Mouse (Mus musculus): Measurements from ENCODE around the gene Nme3. TPM values are rescaled to one million over a fixed set of nuclear protein-coding genes. Genes with fewer than 3 reads are reported as not detected.

Gene Nme3
- polyA plus RNA-seq, 1 experiment from 2014 or later: 79.8 TPM

- Histone ChIP-seq H3K36me3 (0 out of 2 replicates have a peak, but pooled peaks cover 10% of the 10 kb centered on the region), H3K4me1 (no peaks in the 10 kb centered on the region), H3K27ac (no peak overlapping the region), H3K9me3 (no peaks in the 10 kb centered on the region), H3K9ac (no peak overlapping the region), H3K4me2 (no peak overlapping the region), H3K27me3 (replicated peaks) (no peaks in the 10 kb centered on the region), H3K4me3 (replicated peaks) (no peak overlapping the region)
- ATAC-seq (ENCODE audit: insufficient read depth, low FRiP score, low read depth): peak; percentile 75; the same call in 1 of the 2 replicates
- WGBS: 92% methylated on average over 8 of the region's 8 CpGs
Observed at GRCm38 (mm10) chr17:24860076-24860475, 36.2 kb upstream of the Nme3 start.

DNA sequence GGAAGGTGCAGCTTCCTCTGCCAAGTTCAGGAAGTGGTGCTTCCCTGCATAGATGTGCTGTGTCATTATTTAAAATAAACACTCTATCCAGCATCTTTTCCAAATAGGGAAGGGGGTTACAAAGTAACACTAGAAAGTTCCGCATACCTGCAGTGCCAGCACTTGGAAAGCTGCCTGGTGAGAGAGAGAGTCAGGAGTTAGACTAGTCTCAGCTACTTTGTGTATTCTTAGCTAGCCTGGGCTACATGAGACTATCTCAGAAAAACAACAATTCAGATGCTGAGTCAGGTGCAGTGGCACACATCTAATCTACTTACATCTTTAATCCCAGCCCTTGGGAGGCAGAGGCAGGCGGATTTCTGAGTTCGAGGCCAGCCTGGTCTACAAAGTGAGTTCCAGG lies 34.5 kb upstream of the Nme3 start:
- WGBS: 93% methylated on average over 3 of the region's 3 CpGs
- no peak overlapping the region for H3K27ac ChIP-seq
- H3K4me2 ChIP-seq: no peak overlapping the region
- no peaks in the 10 kb centered on the region for H3K27me3 ChIP-seq (replicated peaks)
- H3K4me3 ChIP-seq (replicated peaks): no peak overlapping the region
- no peaks in the 10 kb centered on the region for H3K9me3 ChIP-seq
- 0 out of 2 replicates have a peak, but pooled peaks cover 10% of the 10 kb centered on the region for H3K36me3 ChIP-seq
- H3K9ac ChIP-seq: no peak overlapping the region
- no peaks in the 10 kb centered on the region for H3K4me1 ChIP-seq
- ATAC-seq (ENCODE audit: insufficient read depth, low FRiP score, low read depth): no peak

GRCm38 (mm10) chr17:24865776-24866175 lies 30.5 kb upstream of the Nme3 start, which contains the start of gene Igfals:
Gene Igfals (plus strand): TSS chr17:24865997.
- no peaks in the 10 kb centered on the region for H3K4me1 ChIP-seq
- ATAC-seq (ENCODE audit: insufficient read depth, low FRiP score, low read depth): no peak
- no peak within 1 kb of the TSS for H3K9ac ChIP-seq
- no peak within 1 kb of the TSS for H3K27ac ChIP-seq
- 0 out of 2 replicates have a peak, but pooled peaks cover 7% of the 10 kb centered on the region for H3K36me3 ChIP-seq
- 83% methylated on average over 8 of the region's 8 CpGs for WGBS
- H3K4me2 ChIP-seq: no peak within 1 kb of the TSS
- H3K9me3 ChIP-seq: no peaks in the 10 kb centered on the region
- H3K27me3 ChIP-seq (replicated peaks): no peaks in the 10 kb centered on the region
- H3K4me3 ChIP-seq (replicated peaks): no peak within 1 kb of the TSS

- Histone ChIP-seq H3K4me1 (no peaks in the 10 kb centered on the region), H3K36me3 (0 out of 2 replicates have a peak, but pooled peaks cover 7% of the 10 kb centered on the region), H3K9ac (no peak overlapping the region), H3K9me3 (no peaks in the 10 kb centered on the region), H3K27me3 (replicated peaks) (no peaks in the 10 kb centered on the region), H3K4me2 (no peak overlapping the region), H3K27ac (no peak overlapping the region), H3K4me3 (replicated peaks) (no peak overlapping the region)
- WGBS: 93% methylated on average over 10 of the region's 10 CpGs
- ATAC-seq (ENCODE audit: insufficient read depth, low FRiP score, low read depth): no peak
Observed at GRCm38 (mm10) chr17:24867914-24868313, 28.4 kb upstream of the Nme3 start.

DNA sequence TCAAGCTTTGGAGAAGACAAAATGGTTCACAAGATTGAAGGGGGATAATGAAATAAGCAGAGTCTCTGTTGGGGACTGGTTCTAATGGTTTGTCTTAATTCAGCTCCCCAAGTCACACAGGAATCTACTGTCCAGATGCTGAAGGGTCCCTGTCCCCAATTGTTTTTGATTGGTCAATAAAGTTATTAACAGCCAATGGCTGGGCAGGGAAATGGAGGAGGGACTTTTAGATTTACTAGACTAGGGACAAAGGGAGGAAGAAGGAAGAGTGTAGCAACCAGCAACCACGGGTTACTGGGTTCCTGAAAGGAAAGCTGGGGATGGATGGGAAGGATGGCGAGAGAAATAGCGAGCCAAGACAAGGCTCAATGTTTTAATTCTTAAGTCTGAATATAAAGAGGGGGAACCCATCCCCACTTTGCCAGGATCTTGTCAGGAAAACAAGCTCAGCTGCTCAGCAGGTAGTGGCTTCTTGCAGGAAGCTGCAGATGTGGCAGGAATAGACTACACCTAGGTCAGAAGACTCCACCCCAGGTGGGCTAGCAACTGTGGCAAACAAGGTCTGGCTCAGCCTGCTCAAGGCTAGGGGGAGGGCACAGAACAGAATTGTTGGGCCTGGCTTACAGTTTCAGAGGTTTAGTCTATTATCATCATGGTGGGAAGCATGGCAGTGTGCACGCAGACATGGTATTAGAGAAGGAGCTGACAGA lies 22.4 kb upstream of the Nme3 start:
- Histone ChIP-seq H3K4me3 (replicated peaks) (no peak overlapping the region), H3K9me3 (no peaks in the 10 kb centered on the region), H3K4me2 (no peak overlapping the region), H3K27me3 (replicated peaks) (no peaks in the 10 kb centered on the region), H3K36me3 (no peaks in the 10 kb centered on the region), H3K4me1 (no peaks in the 10 kb centered on the region), H3K9ac (no peak overlapping the region), H3K27ac (no peak overlapping the region)
- 53% methylated on average over 4 of the region's 4 CpGs for WGBS
- ATAC-seq (ENCODE audit: insufficient read depth, low FRiP score, low read depth): no peak

DNA sequence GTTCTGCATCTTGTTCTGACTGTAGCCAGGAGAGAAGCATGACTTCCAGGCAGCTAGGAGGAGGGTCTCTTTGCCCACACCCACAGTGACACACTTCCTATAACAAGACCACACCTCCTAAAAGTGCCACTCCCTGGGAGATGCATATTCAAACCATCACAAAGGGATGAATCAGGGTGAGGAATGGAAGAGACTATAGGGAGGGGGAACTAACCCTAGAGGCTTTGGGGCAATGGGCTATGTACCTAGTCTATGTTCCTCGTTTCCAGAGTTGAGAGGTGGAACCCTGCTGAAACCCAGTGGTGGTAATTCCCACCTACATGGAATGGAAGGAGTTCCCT lies 21.9 kb upstream of the Nme3 start:
- Histone ChIP-seq H3K4me1 (no peaks in the 10 kb centered on the region), H3K4me3 (replicated peaks) (no peak overlapping the region), H3K4me2 (no peak overlapping the region), H3K27ac (no peak overlapping the region), H3K9ac (no peak overlapping the region), H3K9me3 (no peaks in the 10 kb centered on the region), H3K27me3 (replicated peaks) (no peaks in the 10 kb centered on the region), H3K36me3 (no peaks in the 10 kb centered on the region)
- ATAC-seq (ENCODE audit: insufficient read depth, low FRiP score, low read depth): no peak
- 32% methylated on average over 1 of the region's 1 CpGs for WGBS

DNA sequence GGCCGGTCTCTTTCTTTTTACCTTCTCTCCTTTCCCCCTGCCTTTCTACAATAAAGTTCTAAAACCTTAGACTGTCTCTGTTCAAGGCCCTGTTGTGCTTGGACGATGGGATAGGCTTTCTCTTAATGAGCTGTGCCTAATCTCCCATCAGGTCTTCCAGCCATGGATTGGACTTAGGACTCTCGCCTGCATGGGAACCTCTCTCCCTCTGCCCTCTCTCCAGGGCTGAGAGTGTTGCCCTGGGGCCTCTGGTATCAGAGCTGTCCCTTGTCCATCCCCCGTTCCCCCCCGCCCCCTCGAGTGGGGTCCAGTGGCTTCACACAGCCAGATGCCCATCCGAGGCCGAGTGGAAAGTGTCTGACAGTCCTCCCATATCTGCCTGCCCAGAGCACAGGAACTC lies 21.3 kb upstream of the Nme3 start:
- ATAC-seq (ENCODE audit: insufficient read depth, low FRiP score, low read depth): no peak
- Histone ChIP-seq H3K36me3 (no peaks in the 10 kb centered on the region), H3K4me1 (no peaks in the 10 kb centered on the region), H3K9me3 (no peaks in the 10 kb centered on the region), H3K4me2 (no peak overlapping the region), H3K4me3 (replicated peaks) (no peak overlapping the region), H3K9ac (no peak overlapping the region), H3K27me3 (replicated peaks) (no peaks in the 10 kb centered on the region), H3K27ac (no peak overlapping the region)
- WGBS: 80% methylated on average over 8 of the region's 8 CpGs

DNA sequence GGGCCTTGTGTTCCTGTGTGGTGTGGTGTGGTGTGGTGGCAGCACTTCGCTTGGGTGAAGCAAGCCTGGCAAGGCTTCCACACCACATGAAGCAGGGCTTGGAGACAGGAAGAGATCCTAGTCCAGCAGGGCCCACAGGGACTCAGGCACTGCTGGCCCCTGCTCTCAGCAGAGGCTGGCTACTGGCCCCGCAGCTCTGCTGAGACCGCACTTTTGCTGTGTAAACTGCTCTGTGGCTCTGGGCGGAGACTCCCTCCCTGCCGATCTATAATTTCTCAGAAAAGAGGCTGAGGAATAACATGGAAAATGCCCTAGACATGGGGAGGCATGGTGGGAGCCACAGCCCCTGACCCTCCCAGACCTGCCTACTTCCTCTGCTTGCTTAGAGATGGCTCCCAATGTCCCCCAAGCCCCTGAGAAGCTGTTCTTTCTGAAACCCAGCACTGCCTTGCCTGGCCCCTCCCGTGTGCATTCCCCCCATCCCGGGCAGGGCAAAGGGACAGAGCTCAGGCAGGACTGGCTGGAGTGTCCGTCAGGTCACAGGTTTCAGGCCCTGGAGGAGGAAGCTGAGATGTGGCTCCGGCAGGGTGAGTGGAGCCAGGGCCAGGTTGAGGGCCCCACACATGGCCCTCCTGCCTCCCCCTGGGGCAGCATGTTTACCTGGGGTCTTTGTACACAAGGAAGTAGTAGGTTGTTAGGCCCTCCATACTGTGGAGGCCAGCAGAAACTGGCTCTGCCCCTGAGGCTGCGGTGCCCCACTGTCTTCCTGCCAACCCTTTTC lies 18.8 kb upstream of the Nme3 start:
- 37% methylated on average over 10 of the region's 10 CpGs for WGBS

GRCm38 (mm10) chr17:24878117-24878397 lies 18.2 kb upstream of the Nme3 start:
- no peaks in the 10 kb centered on the region for H3K36me3 ChIP-seq
- no peak overlapping the region for H3K9ac ChIP-seq
- WGBS: 22% methylated on average over 5 of the region's 5 CpGs
- peak overlapping the region; percentile 51 for H3K27ac ChIP-seq
- peak overlapping the region; percentile 7; the same call in 1 of the 2 replicates for H3K4me3 ChIP-seq (replicated peaks)
- no peaks in the 10 kb centered on the region for H3K27me3 ChIP-seq (replicated peaks)
- ATAC-seq (ENCODE audit: insufficient read depth, low FRiP score, low read depth): peak; percentile 42
- no peaks in the 10 kb centered on the region for H3K9me3 ChIP-seq
- H3K4me2 ChIP-seq: peak overlapping the region; percentile 35
- no peaks in the 10 kb centered on the region for H3K4me1 ChIP-seq

More for the DNA sequence above, 18.8 kb upstream of the Nme3 start:
- Histone ChIP-seq H3K36me3 (no peaks in the 10 kb centered on the region), H3K27ac (peak overlapping the region; percentile 51), H3K9ac (no peak overlapping the region), H3K4me1 (no peaks in the 10 kb centered on the region), H3K9me3 (no peaks in the 10 kb centered on the region), H3K4me3 (replicated peaks) (peak overlapping the region; percentile 7; the same call in 1 of the 2 replicates), H3K4me2 (peak overlapping the region; percentile 35), H3K27me3 (replicated peaks) (no peaks in the 10 kb centered on the region)
- peak; percentile 36; the same call in 1 of the 2 replicates for ATAC-seq (ENCODE audit: insufficient read depth, low FRiP score, low read depth)

DNA sequence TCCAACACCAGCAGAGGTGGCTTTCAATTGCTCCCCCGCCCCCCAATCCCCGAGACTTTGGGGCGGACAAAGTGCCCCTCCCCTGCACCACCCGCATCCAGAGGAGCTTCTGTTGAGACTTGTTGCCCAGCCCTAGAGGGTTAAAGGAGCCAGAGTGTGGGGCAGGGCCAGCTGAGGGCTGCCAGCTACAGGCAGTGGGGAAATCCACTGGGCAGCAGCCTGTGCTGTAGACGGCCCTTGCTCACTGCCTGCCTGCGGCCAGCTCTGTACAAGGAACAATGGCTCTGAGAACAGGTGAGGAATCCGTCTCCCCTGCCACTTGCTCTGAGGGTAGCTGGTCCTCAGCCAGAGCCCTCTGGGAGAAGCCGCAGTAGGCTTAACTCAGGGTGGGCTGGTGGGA lies 17.8 kb upstream of the Nme3 start:
- WGBS: 64% methylated on average over 8 of the region's 8 CpGs
- H3K4me3 ChIP-seq (replicated peaks): no peak overlapping the region
- H3K27ac ChIP-seq: 0 out of 2 replicates have a peak overlapping the region, but pooled peaks have one; percentile 22
- no peaks in the 10 kb centered on the region for H3K27me3 ChIP-seq (replicated peaks)
- H3K4me2 ChIP-seq: peak overlapping the region; percentile 35; the same call in 1 of the 2 replicates
- H3K36me3 ChIP-seq: 0 out of 2 replicates have a peak, but pooled peaks cover 2% of the 10 kb centered on the region
- H3K9ac ChIP-seq: no peak overlapping the region
- ATAC-seq (ENCODE audit: insufficient read depth, low FRiP score, low read depth): 0 out of 2 replicates have a peak, but pooled peaks have one; percentile 4
- no peaks in the 10 kb centered on the region for H3K4me1 ChIP-seq
- no peaks in the 10 kb centered on the region for H3K9me3 ChIP-seq

GRCm38 (mm10) chr17:24881738-24882440 lies 14.4 kb upstream of the Nme3 start:
- Histone ChIP-seq H3K36me3 (0 out of 2 replicates have a peak, but pooled peaks cover 5% of the 10 kb centered on the region), H3K27me3 (replicated peaks) (no peaks in the 10 kb centered on the region), H3K4me2 (no peak overlapping the region), H3K27ac (no peak overlapping the region), H3K4me1 (peaks cover 11% of the 10 kb centered on the region), H3K9ac (no peak overlapping the region), H3K9me3 (no peaks in the 10 kb centered on the region), H3K4me3 (replicated peaks) (no peak overlapping the region)
- WGBS: 45% methylated on average over 7 of the region's 7 CpGs
- no peak for ATAC-seq (ENCODE audit: insufficient read depth, low FRiP score, low read depth)

- Histone ChIP-seq H3K4me1 (peaks cover 24% of the 10 kb centered on the region), H3K4me3 (replicated peaks) (no peak overlapping the region), H3K4me2 (no peak overlapping the region), H3K27me3 (replicated peaks) (no peaks in the 10 kb centered on the region), H3K36me3 (0 out of 2 replicates have a peak, but pooled peaks cover 11% of the 10 kb centered on the region), H3K9me3 (no peaks in the 10 kb centered on the region), H3K27ac (no peak overlapping the region), H3K9ac (no peak overlapping the region)
- WGBS: 81% methylated on average over 6 of the region's 6 CpGs
- no peak for ATAC-seq (ENCODE audit: insufficient read depth, low FRiP score, low read depth)
Observed at GRCm38 (mm10) chr17:24884391-24884790, 11.9 kb upstream of the Nme3 start.
